In genomic region chr1:92273760-92274159, GRCm38 (mm10) we compare ENCODE assay signal across 23 mouse cellular contexts.
"Had no signal": no experiment of that assay in that cellular context is flagged by ENCODE, and none has a peak within 500 bp of the region (broad histone marks: within the 10 kb centered on the region; RNA-seq: fewer than 3 reads in every experiment).

No protein-coding gene starts in this region.

- ATAC-seq: hindbrain, postnatal 0 days; intestine, embryonic 16.5 days; liver, embryonic 12.5 days had no signal

- DNase-seq: gastrocnemius, postnatal 10 days; gastrocnemius, postnatal 36 days; heart, adult 18-20 months; heart, postnatal 10 days; heart, postnatal 4 days; kidney, adult 11 months; kidney, adult 2 months; kidney, adult 9 months; kidney, postnatal 14 days; kidney, postnatal 36 days; left cerebral cortex, postnatal 4 days had no signal

- H3K27ac ChIP-seq: heart, embryonic 10.5 days; hindbrain, embryonic 13.5 days; hindbrain, embryonic 15.5 days; hindbrain, postnatal 0 days; kidney, embryonic 15.5 days; kidney, postnatal 0 days; left cerebral cortex, adult 2 months; limb, embryonic 13.5 days; limb, embryonic 15.5 days; liver, embryonic 12.5 days had no signal

- H3K4me3 ChIP-seq: heart, embryonic 10.5 days; heart, embryonic 12.5 days; hindbrain, embryonic 13.5 days; hindbrain, embryonic 15.5 days; kidney, embryonic 15.5 days; left cerebral cortex, adult 2 months; limb, embryonic 13.5 days; limb, embryonic 15.5 days; liver, embryonic 12.5 days had no signal
